In the genomic region with DNA sequence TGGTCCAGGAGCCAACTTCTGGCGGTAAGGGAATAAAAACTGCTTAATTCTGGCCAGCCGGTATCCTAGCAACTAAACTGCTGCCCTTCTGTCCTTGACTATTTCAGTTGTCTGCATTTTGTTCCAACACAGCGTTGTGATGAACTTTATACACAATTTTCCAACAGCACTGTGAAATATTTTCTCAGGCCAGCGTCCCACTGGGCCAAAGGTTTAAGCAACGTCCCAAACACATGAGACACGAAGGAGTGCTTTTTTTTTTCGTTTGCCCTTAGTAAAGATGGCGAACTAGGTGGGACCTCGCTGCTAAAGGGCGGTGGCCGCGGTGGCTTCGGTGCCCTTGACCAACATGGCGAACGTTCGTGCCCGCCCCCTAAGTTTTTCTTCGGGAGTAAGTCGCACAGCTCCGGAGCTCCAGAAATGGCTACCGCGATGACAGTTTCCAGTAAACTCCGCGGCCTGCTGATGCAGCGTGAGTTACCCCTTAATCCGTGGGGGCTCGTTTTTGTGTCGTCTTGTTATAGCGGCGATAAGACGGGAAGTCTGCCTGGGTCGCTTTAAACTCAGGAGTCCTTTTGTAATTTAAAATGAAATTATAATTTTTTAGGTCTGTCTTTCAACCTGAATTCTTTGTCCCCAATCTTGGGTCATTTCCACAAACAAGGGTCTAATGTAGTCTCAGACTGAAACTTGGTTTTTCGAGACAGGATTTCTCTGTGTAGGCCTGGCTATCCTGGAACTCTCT, we compare ENCODE assay signal across 1 mouse cellular context.
A peak's percentile ranks its signal among the peaks of the same experiment; 100 is the strongest.
TF ChIP-seq lines count a peak whose summit lies in the region.

A gene (plus strand): TSS at position 277 of the 745 bp plus-strand sequence.

TF ChIP-seq in CH12.LX, 34 proteins besides CTCF, POLR2A, EP300 and RAD21 (continued from another document):
- TF ChIP-seq UBTF (IDR thresholded peaks at IDR 0.05; ENCODE audit: low read depth, low read length) (no peak; the same call in 1 of the 2 replicates), TCF12 (IDR thresholded peaks at IDR 0.05; ENCODE audit: low read depth, low read length) (peak; percentile 82), MAZ (IDR thresholded peaks at IDR 0.05; ENCODE audit: low read depth, low read length) (0 out of 2 replicates have a peak, but pooled peaks have one; percentile 54), POLR2AphosphoS2 (IDR thresholded peaks at IDR 0.05; ENCODE audit: low read depth, low read length) (no peak), USF1 (IDR thresholded peaks at IDR 0.05; ENCODE audit: low read depth, low read length) (no peak), ETS1 (conservative IDR thresholded peaks at IDR 0.05; ENCODE audit: low read depth, low read length) (no peak; the same call in 1 of the 2 replicates), USF2 (conservative IDR thresholded peaks at IDR 0.05; ENCODE audit: low read depth, low read length) (no peak), MXI1 (IDR thresholded peaks at IDR 0.05; ENCODE audit: low read depth, low read length) (peak; percentile 77), ZNF384 (IDR thresholded peaks at IDR 0.05; ENCODE audit: low read depth, low read length) (peak; percentile 100), KAT2A (IDR thresholded peaks at IDR 0.05; ENCODE audit: insufficient replicate concordance, low read length) (peak; percentile 85; the same call in 1 of the 2 replicates), ZMIZ1 (IDR thresholded peaks at IDR 0.05; ENCODE audit: low read depth, low read length) (peak; percentile 87), SIN3A (IDR thresholded peaks at IDR 0.05; ENCODE audit: low read length) (peak; percentile 78), CHD1 (IDR thresholded peaks at IDR 0.05; ENCODE audit: low read depth, low read length) (peak; percentile 79; the same call in 1 of the 2 replicates), ZC3H11A (IDR thresholded peaks at IDR 0.05; ENCODE audit: low read depth, low read length) (no peak), SMC3 (IDR thresholded peaks at IDR 0.05; ENCODE audit: low read depth, low read length) (no peak), E2F4 (IDR thresholded peaks at IDR 0.05; ENCODE audit: insufficient replicate concordance, low read depth, low read length) (no peak; the same call in 1 of the 2 replicates), BHLHE40 (IDR thresholded peaks at IDR 0.05; ENCODE audit: low read depth, low read length) (no peak), ELF1 (IDR thresholded peaks at IDR 0.05; ENCODE audit: low read depth, low read length) (peak; percentile 36), MAFK (IDR thresholded peaks at IDR 0.05; ENCODE audit: insufficient replicate concordance, low read length) (no peak), NRF1 (IDR thresholded peaks at IDR 0.05; ENCODE audit: low read depth, low read length) (peak; percentile 88), ZKSCAN1 (IDR thresholded peaks at IDR 0.05; ENCODE audit: borderline replicate concordance, low read depth, low read length) (no peak; the same call in 1 of the 2 replicates)
